Mouse (Mus musculus): Measurements from ENCODE around the gene Mios.

- no peak for TF ChIP-seq HCFC1 (IDR thresholded peaks at IDR 0.05; ENCODE audit: low read depth, low read length)
- TF ChIP-seq MXI1 (IDR thresholded peaks at IDR 0.05; ENCODE audit: low read depth, low read length) = no peak
- TF ChIP-seq ZKSCAN1 (IDR thresholded peaks at IDR 0.05; ENCODE audit: borderline replicate concordance, low read depth, low read length) = no peak
- peak; percentile 13 to 83; a peak in 2 of 4 replicates for TF ChIP-seq CTCF (conservative IDR thresholded peaks at IDR 0.05 in 1 of 2, IDR thresholded peaks at IDR 0.05 in 1 of 2; ENCODE audit: low read depth in 2 of 2, low read length in 2 of 2)
- no peak for TF ChIP-seq POLR2A (IDR thresholded peaks at IDR 0.05; ENCODE audit: low read depth, low read length)
- TF ChIP-seq JUN (IDR thresholded peaks at IDR 0.05; ENCODE audit: insufficient read depth, low read depth, low read length) = no peak
- peak; percentile 76 for TF ChIP-seq ZC3H11A (IDR thresholded peaks at IDR 0.05; ENCODE audit: low read depth, low read length)
- TF ChIP-seq CHD1 (IDR thresholded peaks at IDR 0.05; ENCODE audit: low read depth, low read length) = no peak
- TF ChIP-seq GABPA (IDR thresholded peaks at IDR 0.05; ENCODE audit: insufficient replicate concordance, low read depth, low read length) = no peak
- no peak; the same call in 1 of the 2 replicates for TF ChIP-seq JUND (conservative IDR thresholded peaks at IDR 0.05; ENCODE audit: low read depth, low read length)
- TF ChIP-seq POLR2AphosphoS2 (IDR thresholded peaks at IDR 0.05; ENCODE audit: low read depth, low read length) = no peak
- TF ChIP-seq MAZ (IDR thresholded peaks at IDR 0.05; ENCODE audit: low read depth, low read length) = no peak
- no peak for TF ChIP-seq EP300 (IDR thresholded peaks at IDR 0.05; ENCODE audit: low read length)
Measured at GRCm38 (mm10) chr6:8275098-8275497, 66.1 kb downstream of the Mios start.
